Mouse (Mus musculus): ENCODE measurements around the gene Gm11077.

Gene Gm11077

GRCm38 (mm10) chr6:140729272-140729671 is at the start of gene Gm11077:
Gene Gm11077, plus strand, starts transcription at chr6:140729284.
- no peak for DNase-seq (ENCODE audit: extremely low read depth, low read depth, low spot score)

DNA sequence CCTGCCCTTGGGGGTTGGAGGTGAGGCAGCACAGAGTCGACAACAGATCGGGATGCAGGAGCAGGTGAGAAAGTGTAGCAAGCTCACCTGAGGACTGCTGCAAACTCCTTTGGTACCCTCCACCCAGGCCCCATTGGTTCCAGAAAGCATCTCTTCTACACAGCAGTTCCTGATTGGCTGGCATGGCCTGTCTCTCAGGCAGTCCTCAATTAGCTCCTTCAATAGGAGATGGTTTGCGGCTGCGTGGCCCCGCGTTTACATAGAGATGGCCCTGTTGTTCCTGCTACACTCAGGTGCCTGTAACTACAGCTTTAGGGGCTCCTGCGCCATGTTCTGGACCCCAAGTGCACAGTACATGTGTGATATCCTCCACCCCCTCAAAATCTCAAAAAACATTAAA is 48.4 kb upstream of the Gm11077 start:
- no peak for DNase-seq (ENCODE audit: extremely low read depth, low read depth, low spot score)

GRCm38 (mm10) chr6:140682829-140683228 is 46.3 kb upstream of the Gm11077 start:
- no peak for DNase-seq (ENCODE audit: extremely low read depth, low read depth, low spot score)

GRCm38 (mm10) chr6:140684403-140684802 is 44.7 kb upstream of the Gm11077 start:
- DNase-seq (ENCODE audit: extremely low read depth, low read depth, low spot score): no peak

GRCm38 (mm10) chr6:140689617-140690404 is 39.3 kb upstream of the Gm11077 start:
- DNase-seq (ENCODE audit: extremely low read depth, low read depth, low spot score): peak; percentile 85

DNA sequence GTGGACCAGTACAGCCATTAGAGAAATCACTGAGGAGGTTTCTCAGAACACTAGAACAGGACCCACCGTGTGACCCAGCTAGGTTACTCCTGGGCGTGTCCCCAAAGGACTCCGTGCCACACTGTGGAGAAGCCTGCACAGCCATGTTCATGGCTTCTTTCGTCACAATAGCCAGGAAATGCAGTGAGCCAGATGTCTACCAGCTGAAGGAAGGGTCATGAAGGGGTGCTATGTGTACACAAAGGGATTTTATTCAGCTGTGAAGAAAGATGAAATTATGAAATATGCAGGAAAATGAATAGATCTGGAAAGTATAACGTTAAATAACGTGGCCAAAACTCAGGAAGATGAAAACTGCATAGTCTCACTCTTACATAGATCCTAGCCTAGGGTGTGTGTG is 36.9 kb upstream of the Gm11077 start:
- DNase-seq (ENCODE audit: extremely low read depth, low read depth, low spot score): no peak

- DNase-seq (ENCODE audit: extremely low read depth, low read depth, low spot score): no peak
These were observed 32.7 kb upstream of the Gm11077 start for GRCm38 (mm10) chr6:140696192-140696879.

- DNase-seq (ENCODE audit: extremely low read depth, low read depth, low spot score): no peak
These were observed 31.1 kb upstream of the Gm11077 start for GRCm38 (mm10) chr6:140697994-140698393.

GRCm38 (mm10) chr6:140698596-140698995 is 30.5 kb upstream of the Gm11077 start:
- DNase-seq (ENCODE audit: extremely low read depth, low read depth, low spot score): no peak

- DNase-seq (ENCODE audit: extremely low read depth, low read depth, low spot score): no peak
These were observed 27.8 kb upstream of the Gm11077 start for GRCm38 (mm10) chr6:140701259-140701658.

DNA sequence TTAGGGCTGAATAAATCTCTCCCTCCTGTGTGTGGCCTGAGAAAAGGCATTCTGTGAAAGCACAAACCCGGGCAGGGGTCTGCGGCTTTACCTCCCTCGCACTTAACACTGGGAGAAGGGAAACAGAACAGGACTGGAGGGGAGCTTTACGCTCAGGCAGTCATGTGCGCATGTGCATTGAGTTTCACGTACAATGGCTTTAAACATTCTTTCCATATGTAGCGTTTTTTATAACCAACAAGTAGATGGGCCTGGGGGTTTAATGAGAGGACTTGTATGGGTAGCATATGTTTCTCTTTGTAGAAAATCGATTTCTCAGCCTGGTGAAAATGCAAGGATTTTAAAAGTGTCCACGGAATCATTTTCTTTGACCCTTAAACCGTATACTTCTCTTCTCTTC is 24.0 kb upstream of the Gm11077 start:
- DNase-seq (ENCODE audit: extremely low read depth, low read depth, low spot score): no peak

DNA sequence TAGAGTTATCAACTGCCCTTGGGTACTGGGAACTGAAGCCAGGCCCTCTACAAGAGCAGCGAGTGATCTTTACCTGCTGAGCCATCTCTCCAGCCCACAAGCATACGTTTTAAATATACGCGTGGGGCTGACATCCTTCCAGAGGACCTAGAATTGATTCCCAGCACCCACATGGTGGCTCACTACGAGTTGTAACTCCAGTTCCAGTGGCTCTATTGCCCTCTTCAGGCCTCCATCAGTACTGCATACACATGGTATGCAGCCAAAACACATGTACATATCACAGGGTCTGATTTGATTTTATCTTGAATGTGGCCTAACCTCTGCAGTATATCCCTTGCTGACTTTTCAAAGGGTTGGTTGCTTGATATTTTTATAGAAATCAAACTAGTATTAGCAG is 23.0 kb upstream of the Gm11077 start:
- DNase-seq (ENCODE audit: extremely low read depth, low read depth, low spot score): no peak

GRCm38 (mm10) chr6:140708059-140708458 is 21.0 kb upstream of the Gm11077 start:
- no peak for DNase-seq (ENCODE audit: extremely low read depth, low read depth, low spot score)

- no peak for DNase-seq (ENCODE audit: extremely low read depth, low read depth, low spot score)
These were observed 19.5 kb upstream of the Gm11077 start for GRCm38 (mm10) chr6:140709415-140710107.

DNA sequence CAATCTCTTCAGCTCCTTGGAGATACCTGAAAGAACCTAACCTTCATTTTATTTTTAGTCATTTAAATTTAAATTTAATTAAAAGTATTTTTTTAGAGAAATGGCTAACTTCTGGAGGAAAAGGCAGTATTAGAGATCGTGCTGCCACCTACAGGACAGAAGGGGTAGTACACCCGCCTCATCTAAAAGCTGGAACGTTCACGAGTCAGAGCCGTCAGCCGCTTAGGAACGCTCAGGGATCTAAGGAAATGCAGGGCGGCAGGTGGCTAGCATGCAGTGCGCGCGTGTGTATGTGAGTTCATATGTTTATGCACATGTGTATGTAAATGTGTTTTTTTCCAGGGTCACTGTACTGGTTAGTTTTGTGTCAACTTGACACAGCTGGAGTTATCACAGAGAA is 16.3 kb upstream of the Gm11077 start:
- no peak for DNase-seq (ENCODE audit: extremely low read depth, low read depth, low spot score)

DNA sequence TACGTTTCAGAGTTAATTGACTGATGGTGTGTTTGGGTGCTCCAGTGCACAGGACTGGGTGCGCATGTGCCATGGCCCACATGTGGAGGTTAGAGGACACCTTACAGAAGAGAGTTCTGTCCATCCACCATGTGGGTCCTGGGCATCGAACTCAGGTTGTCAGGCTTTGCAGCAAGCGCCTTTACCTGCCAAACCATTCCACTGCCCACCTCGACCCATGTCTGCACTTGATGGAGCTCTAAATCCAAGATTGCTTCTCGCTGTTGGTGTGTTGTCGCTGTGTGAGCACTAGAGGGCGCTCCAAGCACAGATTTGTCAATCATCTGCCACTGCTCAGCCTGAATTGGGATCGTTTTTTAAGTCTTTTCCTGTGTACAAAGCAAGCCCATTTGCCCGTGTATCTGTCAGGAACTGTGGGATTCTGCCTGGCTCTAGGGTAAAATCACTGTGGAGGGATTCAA is 14.1 kb upstream of the Gm11077 start:
- no peak for DNase-seq (ENCODE audit: extremely low read depth, low read depth, low spot score)

- DNase-seq (ENCODE audit: extremely low read depth, low read depth, low spot score): no peak
These were observed 7.0 kb upstream of the Gm11077 start for GRCm38 (mm10) chr6:140722058-140722457.

GRCm38 (mm10) chr6:140730669-140731401 is 1.8 kb downstream of the Gm11077 start:
- no peak for DNase-seq (ENCODE audit: extremely low read depth, low read depth, low spot score)

- no peak for DNase-seq (ENCODE audit: extremely low read depth, low read depth, low spot score)
These were observed 2.3 kb downstream of the Gm11077 start for GRCm38 (mm10) chr6:140731402-140731730.

- no peak for DNase-seq (ENCODE audit: extremely low read depth, low read depth, low spot score)
These were observed 4.0 kb downstream of the Gm11077 start for GRCm38 (mm10) chr6:140732971-140733640.

- no peak for DNase-seq (ENCODE audit: extremely low read depth, low read depth, low spot score)
These were observed 4.5 kb downstream of the Gm11077 start for GRCm38 (mm10) chr6:140733641-140733986.
